Mouse (Mus musculus) v-Abl transformed pro-B cells (cell line): ENCODE results near the gene Rap1gap2.

Experiments used
- in situ Hi-C, 2 experiments: fragments of 400-800 bp; cut with MboI; formaldehyde crosslinking; loops; one replicate each; pipeline ENCODE4 v1.15.1; 2025; ENCODE audit not compliant: unreplicated experiment in 2 of 2

The Rap1gap2 gene

DNA sequence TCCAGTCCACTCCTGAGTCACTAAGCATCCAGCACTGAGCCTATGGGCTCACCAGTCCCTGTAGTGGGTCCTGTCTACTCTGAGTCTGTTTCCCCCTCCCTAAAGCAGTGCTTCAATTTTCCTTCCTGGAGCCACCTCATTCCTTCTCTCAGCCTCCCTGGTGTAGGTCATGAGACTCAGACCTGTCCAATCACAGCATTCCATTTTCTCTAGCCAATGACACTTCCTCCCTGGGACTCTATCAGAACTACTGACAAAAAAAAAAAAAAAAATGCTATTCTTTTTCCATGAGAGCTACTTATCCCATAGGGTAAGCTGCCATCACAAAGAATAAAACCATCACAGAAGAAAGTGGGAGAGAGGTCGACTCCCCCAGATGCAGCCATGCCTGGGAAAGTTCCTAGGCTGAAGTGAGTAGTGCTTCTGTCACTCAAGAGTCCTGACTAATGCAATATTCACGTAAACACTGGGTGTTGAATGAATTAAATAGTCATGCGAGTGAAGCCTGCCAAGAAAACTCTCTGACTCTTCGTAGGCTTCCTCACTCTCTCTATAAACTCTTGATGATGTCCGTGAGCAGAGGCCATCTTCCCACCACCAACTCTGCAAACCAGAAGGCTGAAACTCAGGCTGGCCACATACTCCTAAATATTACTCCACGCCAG lies 127.4 kb downstream of the Rap1gap2 start:
- in situ Hi-C loops = no loop called here

DNA sequence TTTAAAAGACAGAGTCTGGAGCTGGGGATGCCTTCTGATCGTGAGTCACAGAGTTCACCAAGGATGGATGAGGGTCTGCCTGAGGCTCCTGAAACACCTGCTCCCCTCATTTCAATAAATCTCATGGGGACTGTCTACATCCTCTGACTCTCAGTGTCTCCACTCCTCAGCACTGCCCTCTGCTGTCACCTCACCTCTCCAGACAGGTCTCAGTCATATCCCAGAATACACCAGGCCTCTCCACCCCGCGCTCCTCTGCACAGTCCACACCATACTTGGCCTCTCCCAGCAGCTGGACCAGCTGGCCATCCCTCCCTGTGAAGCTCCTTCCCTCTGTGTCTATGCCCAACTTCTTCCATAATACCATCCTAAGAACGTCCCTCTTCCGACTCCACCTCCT lies 128.9 kb downstream of the Rap1gap2 start:
- in situ Hi-C loops = no loop called here

DNA sequence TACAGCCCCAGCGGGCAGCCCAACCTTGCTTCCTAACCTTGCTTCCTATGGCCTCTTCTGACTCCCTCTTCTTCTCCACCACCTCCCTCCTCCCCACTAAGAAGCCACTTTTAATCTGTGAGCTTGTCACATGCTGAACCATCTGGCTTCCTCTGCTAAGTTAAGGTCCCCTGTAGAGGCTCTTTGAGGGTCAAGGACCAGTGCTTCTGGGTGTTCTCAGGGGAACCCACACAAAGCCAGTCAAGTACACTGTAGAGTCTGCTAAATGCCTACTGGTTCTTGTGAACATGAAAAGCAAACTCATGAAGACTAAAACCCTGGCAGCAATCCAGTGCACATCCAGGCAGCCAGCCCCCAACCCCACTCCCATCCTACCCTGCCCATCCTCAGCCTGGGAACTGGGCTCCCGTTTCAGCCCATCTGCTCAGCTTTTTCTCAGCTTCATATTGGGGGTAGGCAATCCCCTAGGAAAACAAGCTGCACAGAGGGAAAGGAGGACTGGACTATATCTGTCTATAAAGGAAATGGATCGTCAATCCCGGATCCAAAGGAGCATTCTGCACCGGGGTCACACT lies 130.9 kb downstream of the Rap1gap2 start:
- in situ Hi-C loops = no loop called here

DNA sequence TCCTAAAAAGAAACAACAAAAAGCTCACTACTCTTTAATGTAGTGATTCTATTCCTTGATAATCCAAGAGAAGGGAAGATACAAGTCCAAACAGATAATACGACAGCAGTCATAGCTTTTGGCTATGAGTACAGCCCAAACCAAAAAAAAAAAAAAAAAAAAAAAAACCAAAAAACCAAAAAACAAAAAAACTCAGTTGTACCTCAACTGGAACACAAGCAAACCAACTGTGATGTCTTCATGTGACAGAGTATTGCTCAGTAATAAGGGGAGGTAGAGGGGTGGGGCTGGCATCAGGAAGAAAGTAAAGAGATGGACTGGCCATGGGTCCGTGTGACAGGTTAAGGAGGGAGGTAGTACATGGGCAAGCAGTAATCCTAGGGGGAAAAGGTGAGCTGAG lies 131.8 kb downstream of the Rap1gap2 start:
- in situ Hi-C loops = no loop called here

DNA sequence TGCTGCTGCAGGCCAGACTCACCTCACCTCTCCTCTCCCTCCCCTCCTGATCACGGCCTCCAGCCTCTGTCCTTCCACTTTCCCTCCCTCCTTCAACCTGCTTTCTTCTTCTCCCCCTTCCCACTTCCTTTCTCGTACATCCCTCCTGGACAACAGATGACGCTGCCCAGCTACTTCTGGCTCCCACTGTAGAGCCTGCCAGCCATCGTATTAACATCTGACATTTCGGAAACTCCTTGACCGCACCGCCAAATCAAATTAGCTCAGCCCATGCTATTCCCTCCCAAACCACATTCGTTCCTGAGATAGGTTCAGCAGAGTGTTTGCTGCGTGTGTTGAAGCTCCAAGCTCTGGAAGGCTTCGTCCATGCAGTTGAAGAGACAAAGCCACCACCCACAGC lies 138.0 kb downstream of the Rap1gap2 start:
- in situ Hi-C loops = no loop called here

DNA sequence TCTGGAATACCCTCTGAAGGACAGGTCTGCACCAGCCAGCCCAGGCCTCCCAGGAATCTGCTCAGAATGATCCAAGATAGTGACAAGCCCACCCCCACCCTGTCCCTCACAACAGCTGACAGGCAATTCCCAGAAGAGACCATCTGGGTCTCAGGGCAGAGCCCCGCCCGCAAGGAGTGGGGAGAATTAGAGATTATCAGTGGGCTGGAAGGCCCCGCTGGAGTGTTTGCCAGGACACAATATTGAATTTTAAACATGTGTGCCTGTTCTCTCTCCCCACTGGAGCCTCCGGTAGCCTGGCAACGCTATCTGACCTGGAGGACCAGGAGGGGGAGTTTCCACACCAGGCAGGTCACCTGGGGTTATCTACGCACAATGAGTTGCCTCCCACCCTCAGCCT lies 142.5 kb downstream of the Rap1gap2 start:
- in situ Hi-C loops = no loop called here

DNA sequence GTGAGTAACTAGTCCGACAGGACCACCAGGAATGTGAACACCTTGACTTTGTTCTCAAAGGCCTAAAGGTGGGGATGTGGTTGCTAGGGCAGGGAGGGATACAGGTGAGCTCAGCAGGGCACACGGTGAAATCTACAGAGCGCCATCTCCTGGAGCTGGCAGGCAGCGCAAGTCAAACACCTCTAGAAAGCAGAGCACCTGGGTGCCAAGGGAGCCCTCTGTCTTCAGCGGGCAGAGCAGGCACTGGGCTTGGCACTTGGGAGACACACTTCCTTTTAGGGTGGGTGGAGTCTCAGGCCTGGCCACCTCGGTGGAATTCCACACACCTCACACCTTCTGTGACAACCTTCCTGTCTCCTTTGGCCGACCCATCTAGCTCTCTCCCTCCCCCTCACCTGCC lies 145.0 kb downstream of the Rap1gap2 start:
- in situ Hi-C loops = no loop called here

DNA sequence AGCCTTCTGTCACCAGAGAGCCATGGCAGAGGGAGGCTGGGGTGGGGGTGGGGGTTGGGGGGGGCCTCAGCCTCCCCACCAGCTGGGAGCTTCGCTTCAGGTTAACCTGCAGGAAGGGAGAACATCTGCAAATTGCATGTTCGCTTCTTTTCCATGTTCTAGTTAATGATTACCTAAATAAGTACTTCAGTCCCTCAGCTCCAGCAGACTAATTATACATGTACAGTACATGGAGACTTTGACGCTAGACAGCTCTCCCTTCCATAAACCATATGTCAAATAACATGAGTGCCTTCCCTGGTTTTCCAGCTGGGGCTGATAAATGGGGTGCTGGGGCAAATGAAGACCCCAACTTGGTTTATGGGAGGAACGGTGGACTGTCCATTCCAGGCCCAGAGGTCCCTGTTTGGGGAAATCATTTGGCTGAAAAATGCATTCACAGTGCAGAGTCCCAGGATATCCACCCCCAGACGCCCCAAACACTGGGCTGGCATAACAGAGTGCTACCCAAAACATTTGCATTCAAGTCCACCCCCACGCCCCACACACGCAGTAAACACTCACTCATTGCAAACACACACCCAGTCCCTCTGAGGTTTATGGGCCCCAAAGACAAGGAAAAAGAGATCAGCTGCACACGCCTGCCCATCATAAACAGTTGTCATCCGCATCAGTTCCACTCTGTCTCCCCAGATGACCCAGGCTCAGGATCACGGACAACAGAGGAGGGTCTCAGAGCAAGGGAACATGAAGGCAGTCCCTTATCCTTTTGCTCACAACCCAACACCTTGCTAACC lies 146.3 kb downstream of the Rap1gap2 start:
- in situ Hi-C loops = no loop called here

DNA sequence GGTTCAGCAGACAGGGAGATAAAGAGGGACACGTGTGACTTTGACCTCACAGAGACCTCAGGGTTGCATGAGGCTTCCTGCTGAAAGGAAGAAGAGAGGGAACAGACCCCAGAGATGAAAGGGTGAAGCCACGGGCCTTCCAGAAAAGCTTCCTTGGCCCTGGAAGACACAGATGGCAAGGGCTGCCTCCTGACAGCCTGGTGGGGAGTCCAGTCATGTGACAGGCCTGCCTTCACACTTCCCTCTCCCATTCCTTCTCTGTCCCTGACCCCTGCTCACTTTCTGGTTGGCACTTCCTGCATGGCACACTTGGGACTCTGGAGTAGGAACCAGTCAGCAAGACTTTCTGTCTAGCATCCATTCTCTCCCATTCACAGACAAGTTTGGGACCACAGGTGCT lies 148.1 kb downstream of the Rap1gap2 start:
- in situ Hi-C loops = no loop called here

DNA sequence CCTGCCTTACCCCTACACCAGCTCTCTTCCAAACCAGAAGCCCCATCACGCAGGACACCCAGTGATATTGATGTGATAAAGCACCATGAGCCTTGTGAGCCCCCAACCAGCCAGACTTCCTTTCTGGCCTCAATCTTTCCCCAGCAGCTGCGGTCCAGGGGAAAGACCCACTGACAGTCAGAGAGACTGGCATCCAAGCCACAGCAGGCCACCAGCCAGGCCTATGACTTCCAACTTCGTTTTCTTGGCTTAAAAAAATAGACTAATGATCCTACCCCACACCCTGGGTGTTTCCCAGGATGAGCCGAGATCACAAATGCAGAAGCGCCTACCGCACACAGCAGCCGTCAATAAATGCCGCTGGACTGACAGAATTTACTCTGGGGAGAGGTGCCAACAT lies 151.1 kb downstream of the Rap1gap2 start:
- in situ Hi-C loops = no loop called here

DNA sequence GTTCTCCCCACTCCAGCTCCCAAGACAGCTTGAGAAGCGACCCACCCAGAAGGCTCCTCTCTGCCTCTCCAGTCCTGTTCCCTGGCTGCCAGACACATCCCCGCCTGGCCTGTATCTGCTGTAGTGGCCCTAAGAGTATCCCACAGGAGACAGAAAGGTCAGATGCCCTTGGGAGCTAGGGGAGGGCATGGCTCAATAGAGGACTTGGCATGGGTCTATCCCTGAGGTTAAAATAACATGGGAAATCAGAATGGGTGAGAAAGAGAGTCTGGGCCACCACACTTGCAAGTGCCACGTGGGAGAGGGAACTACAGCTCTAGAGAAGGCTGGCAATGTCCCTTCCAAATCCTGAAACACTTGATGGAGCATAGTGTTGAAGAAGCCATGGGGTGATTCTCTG lies 152.3 kb downstream of the Rap1gap2 start:
- in situ Hi-C loops = no loop called here

DNA sequence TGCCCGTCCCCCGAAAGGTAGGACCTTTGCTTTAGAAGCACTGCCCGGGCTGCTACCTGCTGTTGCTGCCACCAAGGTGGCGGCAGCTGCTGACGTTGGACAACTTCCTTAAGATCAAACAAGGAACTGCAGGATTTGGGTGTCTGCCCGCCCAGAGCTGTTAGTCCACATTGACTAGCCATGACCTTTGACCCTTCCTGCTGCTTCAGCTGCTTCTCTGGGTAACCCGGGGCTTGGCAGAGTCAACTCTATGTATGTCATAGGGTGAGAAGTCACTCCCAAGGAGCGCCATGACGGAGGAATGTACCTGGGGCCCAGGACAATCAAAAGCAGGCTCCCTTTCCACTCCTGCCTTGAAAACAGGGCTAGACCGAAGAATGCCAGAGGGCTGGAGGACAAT lies 153.5 kb downstream of the Rap1gap2 start:
- in situ Hi-C loops = no loop called here

DNA sequence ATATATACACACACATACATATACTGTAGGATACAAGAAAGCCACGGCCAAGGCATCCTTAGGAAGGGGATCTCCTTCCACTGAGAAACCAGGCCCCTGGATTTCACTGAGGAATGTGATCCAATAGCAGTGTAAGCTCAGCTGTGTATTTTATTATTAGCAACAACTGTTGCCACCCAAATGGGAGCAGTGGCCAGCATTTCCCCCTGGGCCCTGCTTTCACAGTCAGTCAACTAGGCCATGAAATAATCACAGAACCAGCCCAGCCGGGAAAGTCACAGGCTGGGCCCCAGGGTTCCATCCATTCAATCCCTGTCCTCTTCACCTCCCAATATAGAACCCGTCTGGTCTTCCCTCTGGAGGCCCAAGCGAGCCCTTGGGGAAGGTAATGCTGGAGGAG lies 162.2 kb downstream of the Rap1gap2 start:
- in situ Hi-C loops = no loop called here

DNA sequence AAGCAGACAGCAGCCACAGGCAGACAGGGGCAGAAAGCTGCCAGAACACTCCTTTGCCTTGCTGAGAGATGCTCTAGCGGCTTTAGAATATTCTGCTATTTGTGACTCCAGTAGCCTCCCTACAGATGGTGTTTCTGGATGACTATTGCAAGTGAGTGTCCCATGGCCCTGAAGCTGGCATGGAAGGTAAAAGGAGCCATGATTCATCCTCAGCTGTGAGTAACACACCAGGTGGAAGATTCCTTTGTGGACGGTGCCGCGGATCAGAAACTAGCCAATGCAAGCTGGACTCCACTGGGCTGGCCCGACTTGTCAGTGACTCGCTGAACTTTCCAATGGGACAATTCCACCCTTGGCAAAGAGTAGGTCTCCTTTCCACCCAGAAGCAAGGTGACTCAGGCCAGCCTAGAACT lies 162.7 kb downstream of the Rap1gap2 start:
- in situ Hi-C loops = no loop called here

DNA sequence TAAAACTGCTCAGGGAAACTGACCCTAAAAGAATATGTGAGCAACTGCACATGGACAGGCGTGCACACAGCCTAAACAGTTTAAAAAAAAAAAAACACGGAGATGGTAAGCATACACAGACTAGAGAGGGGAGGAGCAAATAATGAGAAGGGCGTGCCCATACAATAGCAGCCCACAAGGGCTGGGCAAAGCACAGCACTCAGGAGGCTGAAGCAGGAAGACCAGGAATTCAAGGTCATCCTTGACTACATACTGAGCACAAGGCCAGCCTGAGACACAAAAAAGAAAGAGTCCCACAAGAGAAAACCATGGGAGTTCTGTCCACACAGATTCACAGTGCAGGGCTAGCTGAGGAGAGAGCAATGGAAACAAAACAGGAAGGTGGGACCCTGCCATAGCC lies 165.1 kb downstream of the Rap1gap2 start:
- in situ Hi-C loops = no loop called here

DNA sequence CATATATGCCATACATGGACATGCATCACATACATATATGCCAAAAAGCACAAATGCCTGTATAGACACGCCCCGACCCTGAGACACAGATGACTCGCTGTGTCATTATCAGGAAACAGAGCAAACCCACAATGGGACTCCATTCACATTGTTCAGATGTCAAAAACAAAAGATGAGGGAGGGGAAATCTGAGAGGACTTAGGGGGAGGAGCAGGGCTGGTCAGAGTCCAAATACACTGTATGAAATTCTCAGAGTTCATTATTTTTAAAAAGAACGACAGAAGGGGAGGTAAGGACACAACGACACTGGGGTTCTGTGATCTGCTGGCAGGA lies 166.8 kb downstream of the Rap1gap2 start:
- in situ Hi-C loops = no loop called here

DNA sequence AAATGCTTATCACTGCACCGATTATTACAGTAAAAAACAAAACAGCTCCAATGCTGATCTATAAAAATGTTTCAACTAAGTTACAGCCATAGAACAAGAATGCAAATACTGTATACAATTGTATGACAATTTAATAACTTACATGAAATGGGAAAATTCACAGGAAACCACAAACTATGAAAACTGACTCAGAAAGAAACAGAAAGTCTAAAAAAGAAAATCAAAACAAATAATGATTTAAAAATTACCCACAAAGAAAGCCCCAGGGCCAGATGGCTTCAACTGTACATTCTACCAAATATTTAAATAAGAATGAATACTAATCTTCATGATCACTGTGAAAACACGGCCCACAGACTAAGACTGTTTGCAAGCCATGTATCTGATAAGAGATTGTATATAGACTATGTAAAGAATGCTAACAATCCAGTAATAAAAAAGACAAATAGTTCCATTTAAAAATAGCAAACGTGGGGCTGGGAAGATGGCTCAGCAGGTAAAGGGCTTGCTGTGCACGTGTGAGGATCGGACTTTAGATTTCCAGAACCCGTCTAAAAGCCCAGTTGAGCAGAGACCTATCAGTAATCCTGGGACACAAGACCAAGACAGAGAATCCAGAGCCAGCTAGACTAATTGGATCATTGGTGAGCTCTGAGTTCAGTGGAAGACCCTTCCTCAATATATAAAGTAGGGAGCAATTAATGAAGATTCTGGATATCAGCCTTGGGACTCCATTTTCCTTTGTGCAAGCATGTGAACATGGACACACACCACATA lies 167.4 kb downstream of the Rap1gap2 start:
- in situ Hi-C loops = no loop called here

DNA sequence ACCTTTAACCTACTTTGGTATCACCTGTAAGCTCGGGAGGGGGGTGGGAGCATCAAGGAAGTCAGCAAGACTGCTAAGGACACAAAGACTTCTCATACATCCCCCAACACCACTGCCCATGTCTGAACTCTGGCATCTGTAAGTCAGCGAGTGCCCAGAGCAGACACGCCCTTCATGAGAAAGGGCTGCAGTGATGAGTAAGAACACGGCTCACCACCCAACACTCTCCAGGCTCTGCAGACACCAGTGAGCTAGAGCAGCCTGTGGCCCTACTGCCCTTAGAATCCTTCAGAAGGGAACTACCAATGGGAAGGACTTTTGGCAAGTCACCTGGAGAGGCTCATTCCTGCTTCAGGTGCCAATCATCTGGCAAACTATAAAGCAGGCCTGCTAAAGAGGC lies 168.3 kb downstream of the Rap1gap2 start:
- in situ Hi-C loops = no loop called here

DNA sequence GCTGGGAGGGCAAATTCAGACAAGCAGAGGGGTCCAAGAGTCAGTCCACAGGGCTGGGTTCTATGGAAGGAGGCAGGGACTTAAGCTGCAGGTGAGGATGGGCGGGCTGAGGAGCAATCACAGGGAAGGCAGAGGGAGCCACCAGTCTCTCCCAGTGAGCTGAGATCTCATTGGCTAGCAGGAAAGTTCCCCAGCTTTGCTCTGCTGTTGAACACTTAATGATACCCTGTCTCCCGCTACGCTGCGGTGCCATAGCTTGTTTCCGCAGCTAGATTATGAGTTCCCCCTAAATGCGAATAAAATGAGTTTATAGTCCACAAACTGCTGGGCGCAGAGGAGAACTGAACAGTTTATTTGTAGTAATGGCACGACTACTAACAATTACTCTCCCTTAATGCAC lies 170.6 kb downstream of the Rap1gap2 start:
- in situ Hi-C loops = no loop called here

DNA sequence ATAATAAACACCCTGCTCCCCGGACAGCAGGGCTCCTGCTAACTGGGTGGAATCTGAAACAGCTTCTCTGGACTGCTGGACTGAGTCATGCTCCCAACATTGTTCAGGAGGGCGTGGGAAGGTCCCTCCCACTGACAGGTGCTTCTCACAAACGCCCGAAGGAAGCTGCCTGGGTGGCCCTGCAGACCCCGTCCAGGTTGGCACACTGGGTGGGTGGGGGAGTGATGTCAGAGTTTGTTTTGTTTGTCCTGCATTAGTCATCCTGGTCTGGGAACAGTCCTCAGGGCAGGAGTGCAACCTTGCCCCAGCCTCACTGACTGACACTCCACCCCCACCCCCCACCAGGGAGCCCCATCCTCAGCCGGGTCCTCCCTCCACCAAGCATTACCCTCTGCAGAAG lies 171.5 kb downstream of the Rap1gap2 start:
- in situ Hi-C loops = no loop called here

DNA sequence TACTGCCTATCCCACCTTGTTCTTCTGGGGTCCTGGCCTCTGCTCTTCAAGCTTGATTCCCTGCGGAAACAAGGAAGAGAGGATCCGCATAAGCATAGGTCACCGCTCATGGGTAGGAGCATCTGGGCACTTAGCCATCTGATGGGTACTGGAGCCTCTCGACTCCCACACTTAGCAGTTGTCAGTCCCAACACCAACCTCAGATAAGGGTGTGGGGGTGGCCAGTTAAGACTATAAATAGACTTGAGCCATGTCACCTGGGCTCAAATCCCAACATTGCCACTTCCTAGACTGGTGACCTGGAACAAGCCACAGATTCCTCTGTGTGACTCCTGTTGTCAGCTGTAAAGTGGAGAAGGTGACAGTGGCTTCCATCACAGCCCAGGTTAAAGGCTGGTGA lies 172.5 kb downstream of the Rap1gap2 start:
- in situ Hi-C loops = no loop called here
